Mouse (Mus musculus) heart, postnatal 0 days (tissue): ENCODE data around the gene Fes.

Source experiments
- CTCF ChIP-seq: IDR thresholded peaks from 2 replicates; pipeline ENCODE4 v1.5.1; 2016; ENCODE audit warnings: antibody characterized with exemption, control low read depth, low read depth
- EP300 ChIP-seq: IDR thresholded peaks from 2 replicates; pipeline ENCODE4 v1.6.1; 2016; ENCODE audit warnings: antibody characterized with exemption, low read depth

DNA sequence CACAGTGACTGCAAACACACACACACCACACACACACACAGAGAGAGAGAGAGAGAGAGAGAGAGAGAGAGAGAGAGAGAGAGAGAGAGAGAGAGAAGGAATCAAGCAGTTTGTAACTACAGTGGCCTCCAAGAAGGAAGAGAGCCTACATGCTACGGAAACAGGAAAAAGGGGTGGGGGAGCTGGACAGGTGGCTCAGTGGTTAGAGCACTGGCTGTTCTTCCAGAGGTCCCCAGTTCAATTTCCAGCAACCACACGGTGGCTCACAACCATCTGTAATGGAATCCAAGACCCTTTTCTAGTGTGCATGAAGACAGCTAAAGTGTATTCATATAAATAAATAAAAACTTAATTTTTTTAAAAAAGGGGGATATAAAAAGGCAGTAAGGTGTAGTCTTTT, 15.1 kb downstream of the Fes start:
- no peak for TF ChIP-seq CTCF
- TF ChIP-seq EP300: no peak
